Mouse (Mus musculus): ENCODE measurements around the gene Map1a. TPM values are rescaled to one million over a fixed set of nuclear protein-coding genes. Genes with fewer than 3 reads are reported as not detected.

The Map1a gene
- 9.4 and 13.9 TPM in 2 replicates for polyA plus RNA-seq (2015; fragmentation: Nextera tagmentation; extraction: Ambion mirVana)

DNA sequence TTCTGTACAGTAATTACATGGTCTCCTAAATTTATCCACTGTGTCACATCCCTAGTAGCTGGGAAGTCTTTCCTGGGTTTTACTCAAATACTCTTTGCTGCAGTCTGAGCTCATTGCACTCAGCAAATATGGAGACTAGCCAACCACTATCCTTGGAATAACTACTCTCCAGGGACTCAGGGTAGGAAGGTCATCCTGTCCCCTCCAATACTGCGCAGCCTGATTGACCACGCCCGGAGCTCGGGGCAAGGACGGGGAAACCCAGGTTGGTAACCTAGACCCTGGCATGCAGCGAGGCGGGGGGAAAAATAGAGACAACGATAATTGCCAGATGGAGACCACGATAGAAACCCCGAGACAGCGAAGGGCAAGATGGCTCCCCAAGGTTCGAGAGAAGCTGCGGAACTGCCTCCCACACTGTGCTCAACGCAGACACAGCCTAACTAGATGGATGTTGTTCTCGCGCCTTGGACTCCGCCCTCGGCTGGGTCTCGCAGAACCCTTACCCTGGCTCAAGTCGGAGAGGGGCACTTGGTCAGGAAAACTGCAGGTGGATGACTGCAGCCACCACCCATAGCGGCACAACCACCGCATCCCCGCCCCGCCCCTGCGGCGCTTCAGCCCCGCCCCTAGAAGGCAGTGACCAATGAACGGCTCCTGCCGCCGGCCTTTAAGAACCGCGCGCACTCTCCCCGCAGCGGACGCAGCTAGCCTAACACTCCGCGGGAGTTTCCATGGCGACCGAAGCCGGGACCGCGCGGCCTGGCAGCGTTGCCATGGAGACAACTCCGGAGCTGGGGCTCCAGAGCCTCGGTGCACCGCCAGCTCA lies at the start of gene Map1a:
Gene Map1a (plus strand): TSS at position 700 of the 829 bp plus-strand sequence.
- peak within 1 kb of the TSS; percentile 56 for H3K9ac ChIP-seq (replicated peaks)
- H3K9me3 ChIP-seq, result no peaks in the 10 kb centered on the region
- peak; percentile 98 for ATAC-seq (replicated peaks)
- H3K27ac ChIP-seq (replicated peaks), result peak within 1 kb of the TSS; percentile 75
- no peaks in the 10 kb centered on the region for H3K27me3 ChIP-seq
- H3K4me2 ChIP-seq (replicated peaks), result peak within 1 kb of the TSS; percentile 88
- WGBS, result under 1% methylated on average over 48 of the region's 48 CpGs
- no peaks in the 10 kb centered on the region for H3K36me3 ChIP-seq
- H3K4me3 ChIP-seq, result peak within 1 kb of the TSS; percentile 60
- H3K4me1 ChIP-seq, result peaks cover 34% of the 10 kb centered on the region

DNA sequence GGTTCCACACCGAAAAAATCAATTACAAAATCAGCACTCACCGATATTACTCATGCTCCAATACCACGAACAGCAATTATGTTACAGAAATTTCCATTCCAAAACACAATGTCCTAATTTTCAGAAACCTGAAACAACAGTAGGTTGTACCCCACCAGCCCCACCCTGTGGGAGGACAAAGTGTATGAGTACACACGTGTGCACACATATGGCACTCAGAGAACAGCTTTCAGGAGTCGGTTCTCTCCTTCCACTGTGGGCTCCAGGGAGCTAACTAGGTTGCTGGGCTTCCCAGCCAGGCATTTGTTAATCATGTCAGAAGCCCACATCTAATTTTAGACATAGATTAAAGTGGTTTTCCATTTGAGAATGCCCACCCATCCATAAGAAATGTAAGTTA lies 45.3 kb upstream of the Map1a start:
- ATAC-seq (replicated peaks), result no peak

GRCm38 (mm10) chr2:121249758-121250157 lies 39.6 kb upstream of the Map1a start:
- Histone ChIP-seq H3K4me3 (no peak overlapping the region), H3K9ac (replicated peaks) (no peak overlapping the region), H3K36me3 (peaks cover 94% of the 10 kb centered on the region), H3K4me2 (replicated peaks) (no peak overlapping the region), H3K4me1 (no peaks in the 10 kb centered on the region), H3K9me3 (no peaks in the 10 kb centered on the region), H3K27ac (replicated peaks) (no peak overlapping the region), H3K27me3 (no peaks in the 10 kb centered on the region)
- WGBS, result 87% methylated on average over 2 of the region's 2 CpGs
- ATAC-seq (replicated peaks), result no peak

More for the DNA sequence above, 45.3 kb upstream of the Map1a start:
- H3K9ac ChIP-seq (replicated peaks), result no peak overlapping the region
- H3K27ac ChIP-seq (replicated peaks), result no peak overlapping the region
- H3K4me3 ChIP-seq, result no peak overlapping the region
- 94% methylated on average over 5 of the region's 5 CpGs for WGBS
- no peaks in the 10 kb centered on the region for H3K4me1 ChIP-seq
- H3K36me3 ChIP-seq, result peaks cover 87% of the 10 kb centered on the region
- H3K4me2 ChIP-seq (replicated peaks), result no peak overlapping the region
- H3K27me3 ChIP-seq, result no peaks in the 10 kb centered on the region
- no peaks in the 10 kb centered on the region for H3K9me3 ChIP-seq

DNA sequence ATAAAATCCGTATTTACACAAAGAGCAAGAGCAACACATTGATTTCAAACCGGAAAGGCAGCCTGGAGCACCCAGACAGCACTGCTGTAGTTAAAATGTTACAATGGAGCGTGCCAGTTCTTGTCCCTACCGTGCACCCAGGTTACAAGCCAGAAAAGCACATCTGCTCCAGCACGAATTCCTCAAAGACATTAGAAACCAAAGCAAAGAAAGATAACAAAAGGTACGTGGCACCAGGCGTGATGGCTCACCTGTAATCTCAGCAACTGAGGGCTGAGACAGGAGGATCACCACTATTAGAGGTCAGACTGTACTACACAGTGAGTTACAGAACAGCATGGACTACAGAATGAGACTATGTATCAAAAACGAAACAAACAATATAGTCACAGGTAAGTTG lies 21.0 kb upstream of the Map1a start:
- Histone ChIP-seq H3K36me3 (peaks cover 36% of the 10 kb centered on the region), H3K9ac (replicated peaks) (no peak overlapping the region), H3K27ac (replicated peaks) (no peak overlapping the region), H3K27me3 (no peaks in the 10 kb centered on the region), H3K4me3 (no peak overlapping the region), H3K4me2 (replicated peaks) (no peak overlapping the region; the same call in 1 of the 2 replicates), H3K9me3 (no peaks in the 10 kb centered on the region), H3K4me1 (peaks cover 50% of the 10 kb centered on the region)
- whole genome bisulfite sequencing, result 79% methylated on average over 8 of the region's 8 CpGs
- no peak for ATAC-seq (replicated peaks)

DNA sequence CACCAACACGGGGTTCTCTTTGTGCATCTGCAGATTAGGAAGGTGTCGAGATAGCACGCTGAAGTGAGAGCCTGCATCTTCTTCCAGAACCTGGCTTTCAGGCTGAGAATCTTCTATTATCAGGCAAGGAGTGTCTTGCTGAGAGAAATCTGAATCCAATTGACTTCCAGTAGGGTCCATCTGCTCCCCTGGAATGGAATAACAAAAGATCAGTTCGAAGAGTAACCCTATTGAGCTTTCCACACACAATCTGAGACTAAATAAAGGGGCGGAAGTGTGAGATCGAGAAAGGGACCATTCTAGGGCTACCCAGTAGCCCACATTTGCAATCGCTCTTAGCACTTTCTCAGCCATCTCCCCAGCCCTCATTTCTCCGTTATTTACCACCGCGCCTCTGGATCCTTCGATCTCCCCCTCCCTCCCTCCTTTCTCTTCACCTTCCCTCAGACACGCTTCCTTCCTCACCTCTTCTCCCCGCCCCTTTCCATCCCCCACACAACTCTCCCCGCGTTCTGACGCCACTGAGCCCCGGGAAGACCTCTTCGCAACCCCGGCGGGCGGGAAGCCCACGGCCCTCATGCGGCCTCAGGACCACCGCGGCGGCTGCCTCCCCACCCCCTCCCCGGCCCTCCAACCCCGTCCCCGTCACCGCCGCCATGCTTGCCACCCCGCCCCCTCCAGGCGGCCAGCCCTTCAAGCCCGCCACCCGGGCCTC lies 18.7 kb upstream of the Map1a start:
- WGBS, result 2% methylated on average over 35 of the region's 35 CpGs

GRCm38 (mm10) chr2:121271236-121271927 lies 18.0 kb upstream of the Map1a start, which contains the start of gene Trp53bp1:
Gene Trp53bp1 (minus strand): TSS chr2:121271407.
- Histone ChIP-seq H3K4me2 (replicated peaks) (peak within 1 kb of the TSS; percentile 54), H3K4me3 (peak within 1 kb of the TSS; percentile 74), H3K9ac (replicated peaks) (peak within 1 kb of the TSS; percentile 84), H3K27ac (replicated peaks) (peak within 1 kb of the TSS; percentile 92), H3K27me3 (no peaks in the 10 kb centered on the region), H3K36me3 (peaks cover 23% of the 10 kb centered on the region), H3K4me1 (peaks cover 50% of the 10 kb centered on the region), H3K9me3 (no peaks in the 10 kb centered on the region)
- under 1% methylated on average over 37 of the region's 37 CpGs for WGBS
- ATAC-seq (replicated peaks), result peak; percentile 99

More for the DNA sequence above, 18.7 kb upstream of the Map1a start:
- peak overlapping the region; percentile 92 for H3K27ac ChIP-seq (replicated peaks)
- H3K4me3 ChIP-seq, result peak overlapping the region; percentile 74
- H3K27me3 ChIP-seq, result no peaks in the 10 kb centered on the region
- no peaks in the 10 kb centered on the region for H3K9me3 ChIP-seq
- H3K4me2 ChIP-seq (replicated peaks), result peak overlapping the region; percentile 48
- peaks cover 50% of the 10 kb centered on the region for H3K4me1 ChIP-seq
- ATAC-seq (replicated peaks), result peak; percentile 85
- H3K36me3 ChIP-seq, result peaks cover 23% of the 10 kb centered on the region
- peak overlapping the region; percentile 84 for H3K9ac ChIP-seq (replicated peaks)

GRCm38 (mm10) chr2:121271928-121272516 lies 17.4 kb upstream of the Map1a start:
- 8% methylated on average over 4 of the region's 4 CpGs for WGBS
- no peaks in the 10 kb centered on the region for H3K27me3 ChIP-seq

DNA sequence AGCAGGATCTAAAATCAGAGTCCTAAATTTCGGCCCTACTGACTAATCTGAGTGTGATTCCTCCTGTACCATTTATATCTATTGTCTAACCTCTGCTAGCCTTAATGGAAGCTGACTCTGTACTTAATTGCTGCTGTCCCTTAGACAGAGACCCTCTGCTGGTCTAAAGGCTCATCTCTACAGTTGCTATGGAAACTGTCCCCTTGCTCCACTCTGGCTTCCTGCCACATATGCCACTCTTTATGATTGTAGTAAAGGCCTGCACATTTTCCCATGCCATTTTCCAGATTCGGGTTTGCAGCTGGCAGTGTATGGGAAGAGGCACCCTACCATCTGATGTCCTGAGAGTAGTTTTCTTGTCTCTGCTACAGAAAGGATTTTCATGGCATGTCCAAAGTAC lies 1.6 kb upstream of the Map1a start:
- 38% methylated on average over 2 of the region's 2 CpGs for WGBS
- no peak overlapping the region for H3K9ac ChIP-seq (replicated peaks)

More at GRCm38 (mm10) chr2:121271928-121272516, 17.4 kb upstream of the Map1a start:
- Histone ChIP-seq H3K27ac (replicated peaks) (peak overlapping the region; percentile 92), H3K4me1 (peaks cover 44% of the 10 kb centered on the region), H3K9me3 (no peaks in the 10 kb centered on the region), H3K9ac (replicated peaks) (peak overlapping the region; percentile 46), H3K4me2 (replicated peaks) (peak overlapping the region; percentile 54), H3K36me3 (peaks cover 20% of the 10 kb centered on the region), H3K4me3 (peak overlapping the region; percentile 74)
- peak; percentile 18 for ATAC-seq (replicated peaks)

DNA sequence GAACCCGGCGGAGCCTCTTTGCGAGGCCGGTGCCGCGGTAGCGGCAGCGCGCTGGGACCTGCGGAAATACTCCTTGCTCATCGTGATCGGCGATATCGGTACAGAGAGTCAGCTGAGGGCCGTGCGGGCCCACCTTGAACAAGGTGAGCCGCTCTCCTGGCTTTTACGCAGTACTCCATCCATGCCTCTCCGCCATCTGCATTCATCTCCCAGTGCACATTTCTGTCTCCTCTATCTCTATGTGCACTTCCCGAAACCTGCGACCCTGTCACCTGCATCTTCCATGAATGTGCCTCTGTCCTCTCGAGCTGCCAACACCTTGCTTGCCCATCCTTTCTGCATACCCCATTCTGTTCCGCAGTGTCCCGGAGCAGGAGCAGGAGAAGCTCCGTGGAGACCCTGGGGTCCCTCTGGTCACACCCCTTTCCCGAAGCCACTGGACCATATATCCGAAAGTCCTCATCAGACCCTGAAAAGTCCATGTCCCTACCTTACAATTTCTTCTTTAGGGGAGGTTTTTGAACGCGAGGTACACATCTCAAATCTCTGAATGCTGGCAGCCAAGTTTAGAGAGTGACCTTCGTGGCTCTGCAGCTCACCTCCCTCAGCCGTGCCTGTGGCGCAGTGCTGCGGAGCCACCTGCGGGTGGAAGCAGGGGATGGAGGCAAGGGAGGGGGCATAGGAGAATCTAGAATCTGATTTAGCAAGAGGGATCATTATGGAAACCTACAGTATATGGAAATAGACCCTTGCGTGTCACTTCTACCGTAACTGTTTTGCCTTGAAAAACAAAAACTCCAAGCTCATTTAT lies 535 bp downstream of the Map1a start:
- Histone ChIP-seq H3K9me3 (no peaks in the 10 kb centered on the region), H3K9ac (replicated peaks) (peak overlapping the region; percentile 56), H3K4me2 (replicated peaks) (peak overlapping the region; percentile 88), H3K27me3 (no peaks in the 10 kb centered on the region), H3K4me1 (peaks cover 43% of the 10 kb centered on the region), H3K27ac (replicated peaks) (peak overlapping the region; percentile 75), H3K4me3 (peak overlapping the region; percentile 60), H3K36me3 (no peaks in the 10 kb centered on the region)
- ATAC-seq (replicated peaks), result peak; percentile 73
- WGBS, result 2% methylated on average over 36 of the region's 36 CpGs

More for the DNA sequence above, 1.6 kb upstream of the Map1a start:
- ATAC-seq (replicated peaks), result no peak
- Histone ChIP-seq H3K4me2 (replicated peaks) (no peak overlapping the region), H3K9me3 (no peaks in the 10 kb centered on the region), H3K27ac (replicated peaks) (peak overlapping the region; percentile 65), H3K27me3 (no peaks in the 10 kb centered on the region), H3K36me3 (no peaks in the 10 kb centered on the region), H3K4me3 (no peak overlapping the region), H3K4me1 (peaks cover 31% of the 10 kb centered on the region)

- ATAC-seq (replicated peaks), result no peak
- Histone ChIP-seq H3K27ac (replicated peaks) (no peak overlapping the region), H3K4me3 (no peak overlapping the region), H3K4me2 (replicated peaks) (no peak overlapping the region), H3K9me3 (no peaks in the 10 kb centered on the region), H3K36me3 (no peaks in the 10 kb centered on the region), H3K27me3 (no peaks in the 10 kb centered on the region), H3K4me1 (peaks cover 66% of the 10 kb centered on the region), H3K9ac (replicated peaks) (no peak overlapping the region)
- WGBS, result 68% methylated on average over 5 of the region's 5 CpGs
These were observed 3.1 kb downstream of the Map1a start for GRCm38 (mm10) chr2:121292316-121293013.

Data from forebrain, embryonic 15.5 days (tissue).